Mouse (Mus musculus): Measurements from ENCODE around the gene Tango6. TPM values are rescaled to one million over a fixed set of nuclear protein-coding genes. Genes with fewer than 3 reads are reported as not detected.

Tango6 gene
- polyA plus RNA-seq, 1 experiment: 14.1 TPM

DNA sequence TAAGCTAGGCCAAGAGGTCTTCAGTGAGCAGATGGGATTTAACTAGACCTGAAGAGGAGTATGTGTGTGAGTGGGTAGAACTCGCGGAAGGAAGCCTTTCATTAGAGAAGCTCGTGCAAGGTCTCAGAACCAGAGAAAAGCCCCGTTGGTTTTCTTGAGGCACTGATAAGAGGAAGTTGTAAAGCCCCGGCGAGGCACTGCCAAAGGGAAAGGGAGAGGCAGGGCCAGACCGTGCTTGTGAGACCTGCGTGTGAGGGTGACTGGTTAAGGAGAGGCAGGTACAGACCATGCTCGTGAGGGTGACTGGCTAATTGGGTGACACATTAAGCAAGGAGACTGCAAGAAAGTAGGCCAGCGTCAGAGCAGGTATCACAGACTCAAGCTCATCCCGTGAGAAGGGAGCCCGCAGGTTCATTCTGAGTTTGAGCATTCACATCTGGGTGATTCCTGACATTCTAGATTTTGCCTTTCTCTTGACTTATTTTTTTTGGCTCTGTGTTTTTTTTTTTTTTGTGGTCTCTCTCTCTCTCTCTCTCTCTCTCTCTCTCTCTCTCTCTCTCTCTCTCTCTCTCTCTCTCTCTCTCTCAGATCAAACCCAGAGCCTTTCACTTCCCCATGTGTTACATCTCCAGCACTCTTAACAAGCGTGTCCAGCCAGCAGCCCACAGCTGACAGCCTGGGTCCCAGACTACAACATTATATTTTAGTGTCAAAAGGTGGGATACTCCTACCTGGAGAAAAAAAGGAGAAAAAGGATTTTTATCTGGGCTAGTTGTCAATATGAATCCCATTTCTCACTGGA is 54.2 kb downstream of the Tango6 start:
- TF ChIP-seq EP300 (IDR thresholded peaks at IDR 0.05; ENCODE audit: insufficient read depth, low read depth, low read length) (no peak), POLR2A (IDR thresholded peaks at IDR 0.05; ENCODE audit: insufficient read depth, low read length) (no peak), CTCF (IDR thresholded peaks at IDR 0.05; ENCODE audit: low read depth, low read length) (no peak)
- Histone ChIP-seq H3K36me3 (ENCODE audit: control insufficient read depth, insufficient read depth, low read length, poor library complexity, severe bottlenecking) (peaks cover 5% of the 10 kb centered on the region; the same call in 1 of the 2 replicates), H3K27ac (ENCODE audit: insufficient read depth, low read length) (no peak overlapping the region), H3K27me3 (ENCODE audit: control insufficient read depth, insufficient read depth, low read length, poor library complexity, severe bottlenecking) (no peaks in the 10 kb centered on the region), H3K9me3 (replicated peaks; ENCODE audit: control insufficient read depth, insufficient read depth, low read length, poor library complexity, severe bottlenecking) (no peaks in the 10 kb centered on the region), H3K4me1 (ENCODE audit: control insufficient read depth, insufficient read depth, low read length) (no peaks in the 10 kb centered on the region), H3K4me3 (ENCODE audit: low read depth, low read length) (no peak overlapping the region), H3K9ac (ENCODE audit: low read depth, poor library complexity, severe bottlenecking) (no peak overlapping the region)

DNA sequence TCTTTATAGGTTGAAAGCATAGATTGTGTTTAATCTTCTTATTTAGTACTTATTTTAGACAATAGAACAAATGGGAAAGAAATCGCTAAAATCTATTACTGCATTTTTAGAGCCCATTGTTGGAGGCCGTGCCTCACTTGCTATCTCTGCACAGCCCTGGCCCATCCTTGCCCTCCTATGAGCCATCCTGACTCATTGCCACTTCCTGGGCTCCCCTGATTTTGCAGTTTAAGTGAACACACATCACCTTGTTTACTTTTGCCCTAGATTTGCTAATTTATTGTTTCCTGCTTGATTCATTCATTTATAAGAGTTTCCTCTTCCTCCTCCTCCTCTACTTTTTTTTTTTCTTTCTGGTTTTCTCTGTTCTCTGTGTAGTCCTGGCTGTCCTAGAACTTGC is 55.0 kb downstream of the Tango6 start:
- Histone ChIP-seq H3K9ac (ENCODE audit: low read depth, poor library complexity, severe bottlenecking) (no peak overlapping the region), H3K4me3 (ENCODE audit: low read depth, low read length) (no peak overlapping the region), H3K36me3 (ENCODE audit: control insufficient read depth, insufficient read depth, low read length, poor library complexity, severe bottlenecking) (peaks cover 10% of the 10 kb centered on the region; the same call in 1 of the 2 replicates), H3K27me3 (ENCODE audit: control insufficient read depth, insufficient read depth, low read length, poor library complexity, severe bottlenecking) (no peaks in the 10 kb centered on the region), H3K9me3 (replicated peaks; ENCODE audit: control insufficient read depth, insufficient read depth, low read length, poor library complexity, severe bottlenecking) (no peaks in the 10 kb centered on the region), H3K27ac (ENCODE audit: insufficient read depth, low read length) (no peak overlapping the region), H3K4me1 (ENCODE audit: control insufficient read depth, insufficient read depth, low read length) (no peaks in the 10 kb centered on the region)
- no peak for TF ChIP-seq EP300 (IDR thresholded peaks at IDR 0.05; ENCODE audit: insufficient read depth, low read depth, low read length)
- no peak for TF ChIP-seq POLR2A (IDR thresholded peaks at IDR 0.05; ENCODE audit: insufficient read depth, low read length)
- no peak for TF ChIP-seq CTCF (IDR thresholded peaks at IDR 0.05; ENCODE audit: low read depth, low read length)

DNA sequence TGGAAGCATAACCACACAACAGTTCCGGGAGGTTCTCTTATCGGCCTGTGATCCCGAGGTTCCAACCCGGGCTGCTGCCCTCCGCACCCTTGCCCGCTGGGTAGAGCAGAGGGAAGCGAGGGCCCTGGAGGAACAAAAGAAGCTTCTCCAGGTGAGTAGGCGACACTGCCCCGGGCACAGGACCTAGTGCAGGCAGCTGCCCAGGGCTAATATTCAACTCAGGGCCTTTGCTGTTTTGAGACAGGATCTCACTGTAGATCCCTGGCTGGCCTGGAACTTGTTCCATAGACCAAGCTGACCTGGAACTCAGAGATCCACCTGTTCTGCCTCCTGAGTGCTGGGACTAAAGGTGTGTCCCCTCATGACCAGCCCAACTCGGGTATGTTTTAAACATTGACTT is 59.5 kb downstream of the Tango6 start:
- Histone ChIP-seq H3K4me1 (ENCODE audit: control insufficient read depth, insufficient read depth, low read length) (no peaks in the 10 kb centered on the region), H3K4me3 (ENCODE audit: low read depth, low read length) (no peak overlapping the region), H3K36me3 (ENCODE audit: control insufficient read depth, insufficient read depth, low read length, poor library complexity, severe bottlenecking) (peaks cover 6% of the 10 kb centered on the region), H3K27me3 (ENCODE audit: control insufficient read depth, insufficient read depth, low read length, poor library complexity, severe bottlenecking) (no peaks in the 10 kb centered on the region), H3K9ac (ENCODE audit: low read depth, poor library complexity, severe bottlenecking) (no peak overlapping the region), H3K27ac (ENCODE audit: insufficient read depth, low read length) (no peak overlapping the region), H3K9me3 (replicated peaks; ENCODE audit: control insufficient read depth, insufficient read depth, low read length, poor library complexity, severe bottlenecking) (no peaks in the 10 kb centered on the region)
- TF ChIP-seq EP300 (IDR thresholded peaks at IDR 0.05; ENCODE audit: insufficient read depth, low read depth, low read length) (no peak), POLR2A (IDR thresholded peaks at IDR 0.05; ENCODE audit: insufficient read depth, low read length) (no peak), CTCF (IDR thresholded peaks at IDR 0.05; ENCODE audit: low read depth, low read length) (no peak)

DNA sequence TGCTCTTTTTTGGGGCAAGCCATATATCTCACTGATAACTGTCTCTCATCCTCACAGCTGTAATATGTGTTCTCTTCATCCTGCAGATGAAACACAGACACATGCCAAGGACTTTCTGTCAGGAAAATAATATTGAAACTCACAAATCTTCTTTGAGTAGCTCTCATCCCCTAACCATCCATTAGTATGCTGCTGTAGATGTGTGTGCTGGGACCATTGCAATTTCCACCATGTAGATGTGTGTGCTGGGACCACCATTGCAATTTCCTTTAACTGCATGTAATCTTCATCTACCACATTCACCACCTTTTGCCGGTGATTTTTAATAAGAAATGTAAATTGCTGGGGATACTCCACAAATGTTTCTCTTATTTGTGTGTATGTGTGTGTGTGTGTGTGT is 60.5 kb downstream of the Tango6 start:
- Histone ChIP-seq H3K36me3 (ENCODE audit: control insufficient read depth, insufficient read depth, low read length, poor library complexity, severe bottlenecking) (peaks cover 9% of the 10 kb centered on the region), H3K27ac (ENCODE audit: insufficient read depth, low read length) (no peak overlapping the region), H3K9me3 (replicated peaks; ENCODE audit: control insufficient read depth, insufficient read depth, low read length, poor library complexity, severe bottlenecking) (no peaks in the 10 kb centered on the region), H3K4me1 (ENCODE audit: control insufficient read depth, insufficient read depth, low read length) (no peaks in the 10 kb centered on the region), H3K4me3 (ENCODE audit: low read depth, low read length) (no peak overlapping the region), H3K27me3 (ENCODE audit: control insufficient read depth, insufficient read depth, low read length, poor library complexity, severe bottlenecking) (no peaks in the 10 kb centered on the region), H3K9ac (ENCODE audit: low read depth, poor library complexity, severe bottlenecking) (no peak overlapping the region)
- TF ChIP-seq EP300 (IDR thresholded peaks at IDR 0.05; ENCODE audit: insufficient read depth, low read depth, low read length) (no peak), POLR2A (IDR thresholded peaks at IDR 0.05; ENCODE audit: insufficient read depth, low read length) (no peak), CTCF (IDR thresholded peaks at IDR 0.05; ENCODE audit: low read depth, low read length) (no peak)

DNA sequence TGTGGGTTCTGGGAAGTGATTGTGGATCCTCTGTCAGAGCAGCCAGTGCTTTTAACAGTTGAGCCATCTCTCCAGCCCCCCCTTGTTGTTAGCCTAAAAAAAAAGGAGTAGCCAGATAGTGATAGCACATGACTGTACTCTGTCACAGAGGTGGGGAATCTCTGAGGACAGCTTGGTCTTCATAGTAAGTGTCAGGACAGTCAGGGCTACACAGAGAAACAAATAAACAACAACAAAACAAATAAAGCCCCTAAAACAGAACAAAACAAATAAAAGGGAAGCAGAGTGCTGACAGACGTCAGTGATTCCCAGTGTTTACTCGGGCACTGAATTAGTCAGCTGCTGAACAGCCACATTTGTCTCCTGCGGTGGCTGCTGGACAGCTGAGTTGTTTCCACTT is 70.6 kb downstream of the Tango6 start:
- no peak overlapping the region for H3K27ac ChIP-seq (ENCODE audit: insufficient read depth, low read length)
- no peak for TF ChIP-seq POLR2A (IDR thresholded peaks at IDR 0.05; ENCODE audit: insufficient read depth, low read length)
- TF ChIP-seq CTCF (IDR thresholded peaks at IDR 0.05; ENCODE audit: low read depth, low read length): no peak
- no peak for TF ChIP-seq EP300 (IDR thresholded peaks at IDR 0.05; ENCODE audit: insufficient read depth, low read depth, low read length)
- H3K4me1 ChIP-seq (ENCODE audit: control insufficient read depth, insufficient read depth, low read length): no peaks in the 10 kb centered on the region
- H3K36me3 ChIP-seq (ENCODE audit: control insufficient read depth, insufficient read depth, low read length, poor library complexity, severe bottlenecking): no peaks in the 10 kb centered on the region; the same call in 1 of the 2 replicates
- no peaks in the 10 kb centered on the region for H3K27me3 ChIP-seq (ENCODE audit: control insufficient read depth, insufficient read depth, low read length, poor library complexity, severe bottlenecking)
- no peak overlapping the region for H3K9ac ChIP-seq (ENCODE audit: low read depth, poor library complexity, severe bottlenecking)
- H3K4me3 ChIP-seq (ENCODE audit: low read depth, low read length): no peak overlapping the region
- H3K9me3 ChIP-seq (replicated peaks; ENCODE audit: control insufficient read depth, insufficient read depth, low read length, poor library complexity, severe bottlenecking): no peaks in the 10 kb centered on the region

- no peaks in the 10 kb centered on the region for H3K4me1 ChIP-seq (ENCODE audit: control insufficient read depth, insufficient read depth, low read length)
These were observed 78.4 kb downstream of the Tango6 start for GRCm38 (mm10) chr8:106761317-106761716.

More at GRCm38 (mm10) chr8:106761317-106761716, 78.4 kb downstream of the Tango6 start:
- H3K36me3 ChIP-seq (ENCODE audit: control insufficient read depth, insufficient read depth, low read length, poor library complexity, severe bottlenecking): no peaks in the 10 kb centered on the region
- H3K27me3 ChIP-seq (ENCODE audit: control insufficient read depth, insufficient read depth, low read length, poor library complexity, severe bottlenecking): no peaks in the 10 kb centered on the region
- H3K27ac ChIP-seq (ENCODE audit: insufficient read depth, low read length): no peak overlapping the region
- no peak overlapping the region for H3K4me3 ChIP-seq (ENCODE audit: low read depth, low read length)
- no peak overlapping the region for H3K9ac ChIP-seq (ENCODE audit: low read depth, poor library complexity, severe bottlenecking)
- TF ChIP-seq POLR2A (IDR thresholded peaks at IDR 0.05; ENCODE audit: insufficient read depth, low read length) (no peak), EP300 (IDR thresholded peaks at IDR 0.05; ENCODE audit: insufficient read depth, low read depth, low read length) (no peak), CTCF (IDR thresholded peaks at IDR 0.05; ENCODE audit: low read depth, low read length) (no peak)
- H3K9me3 ChIP-seq (replicated peaks; ENCODE audit: control insufficient read depth, insufficient read depth, low read length, poor library complexity, severe bottlenecking): no peaks in the 10 kb centered on the region
